Mouse (Mus musculus) brain, embryonic 14.5 days (tissue): Measurements from ENCODE around the gene Xpo4. TPM values are rescaled to one million over a fixed set of nuclear protein-coding genes. Genes with fewer than 3 reads are reported as not detected.

ENCODE experiments used
- DNase-seq: peaks from one replicate; pipeline ENCODE4 v3.0.0-alpha.2; 2011; ENCODE audit warnings: low read depth
- CTCF ChIP-seq: fragments of 200-500 bp; IDR thresholded peaks from 2 replicates; pipeline ENCODE4 v1.5.1; 2012; ENCODE audit warnings: inconsistent platforms, mild to moderate bottlenecking, moderate library complexity, borderline replicate concordance; ENCODE audit not compliant: insufficient read depth, insufficient read length; ENCODE audit errors: extremely low read depth
- POLR2A ChIP-seq: fragments of 200-500 bp; IDR thresholded peaks from 2 replicates; pipeline ENCODE4 v1.6.1; 2012; ENCODE audit warnings: mild to moderate bottlenecking, inconsistent platforms, borderline replicate concordance; ENCODE audit not compliant: poor library complexity, insufficient read depth, insufficient read length, severe bottlenecking; ENCODE audit errors: extremely low read depth
- polyA plus RNA-seq: library from polyadenylated mRNA; depleted of rRNA; stranded (reverse); fragments of >200 nt; gene quantifications from 2 replicates; pipeline ENCODE4 v1.2.3, GENCODE M21; 2012

Xpo4 gene
- polyA plus RNA-seq, 1 experiment = 10.2 TPM

DNA sequence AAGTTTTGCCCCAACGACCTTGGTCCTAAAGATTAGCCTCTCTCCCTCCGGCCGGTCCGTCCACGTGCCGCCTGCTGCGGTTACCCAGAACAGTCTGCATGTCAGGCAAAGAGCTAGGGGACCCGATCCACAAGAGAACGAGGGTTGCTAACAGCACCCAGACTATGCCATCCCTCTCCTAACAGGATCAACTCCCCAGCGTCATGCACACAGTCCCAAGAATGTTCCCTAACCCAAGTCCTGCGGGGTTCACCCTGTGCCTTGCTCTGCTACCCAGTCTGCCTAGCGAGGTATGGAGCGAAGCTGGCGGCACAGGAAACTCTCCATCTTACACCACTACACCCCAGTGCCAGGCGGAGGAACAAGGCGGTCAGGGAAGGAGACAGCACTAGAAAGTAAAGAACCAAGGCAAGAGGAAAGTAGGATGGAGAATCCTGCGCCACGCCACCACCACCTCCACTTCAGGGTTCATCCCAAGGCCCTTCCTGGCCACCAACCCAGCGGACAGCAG is 864 bp downstream of the Xpo4 start:
- no peak for TF ChIP-seq CTCF
- no peak for TF ChIP-seq POLR2A
- DNase-seq = no peak

DNA sequence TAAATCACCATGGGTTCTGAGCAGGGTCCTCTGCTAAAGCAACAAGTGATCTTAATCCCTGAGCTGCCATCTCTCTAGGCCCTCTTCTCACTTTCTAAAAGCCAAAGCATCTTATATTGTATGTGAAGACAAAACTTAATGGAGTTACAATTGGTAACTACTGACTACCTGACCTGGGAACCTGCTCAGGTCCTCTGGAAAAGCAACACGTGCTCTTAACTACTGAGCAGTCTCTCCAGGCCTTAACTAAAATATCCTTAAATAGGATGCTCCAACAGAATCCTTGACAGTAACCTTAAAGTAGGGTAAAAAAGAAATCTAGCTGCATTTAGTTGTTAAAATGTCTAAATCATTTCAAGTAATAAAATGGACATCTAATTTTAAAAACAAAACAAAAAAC is 1.6 kb downstream of the Xpo4 start:
- no peak for DNase-seq
- TF ChIP-seq CTCF (no peak), POLR2A (no peak)

DNA sequence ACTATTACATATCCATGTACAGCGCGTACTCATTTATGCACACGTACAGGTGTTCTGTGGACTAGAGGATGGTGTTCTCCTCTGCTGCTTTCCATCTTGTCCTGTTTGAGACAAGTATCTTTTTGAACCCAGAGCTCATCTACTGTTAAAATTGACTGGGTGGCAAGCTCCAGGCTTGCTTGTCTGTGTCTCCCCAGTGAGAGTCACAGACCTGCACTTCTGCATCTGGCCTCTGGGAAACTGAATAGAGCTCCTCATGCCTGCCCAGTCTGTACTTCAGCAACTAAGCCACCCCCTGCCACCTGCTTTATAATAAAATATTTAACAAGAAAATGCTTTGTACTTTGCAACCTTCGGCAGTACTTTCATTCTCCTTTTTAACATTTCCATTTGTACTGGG is 6.9 kb downstream of the Xpo4 start:
- 0 out of 2 replicates have a peak, but pooled peaks have one; percentile 3 for TF ChIP-seq CTCF
- TF ChIP-seq POLR2A = no peak
- no peak for DNase-seq

DNA sequence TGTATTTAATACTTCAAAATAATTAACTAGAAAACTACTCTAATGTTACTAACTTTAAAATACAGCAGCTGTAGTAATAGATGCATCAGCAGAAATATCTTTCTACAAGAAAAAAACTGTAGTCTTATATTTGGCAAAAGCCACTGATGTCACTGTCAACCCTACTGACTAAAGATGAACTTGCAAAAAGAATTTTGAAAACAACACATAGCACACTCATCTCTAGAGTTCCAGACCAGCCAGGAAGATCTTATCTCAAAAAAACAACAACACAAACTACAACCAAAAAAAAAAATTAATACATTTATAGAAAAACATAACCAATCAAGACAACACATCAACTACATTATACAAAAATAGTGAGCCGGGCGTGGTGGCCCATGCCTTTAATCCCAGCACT is 7.7 kb downstream of the Xpo4 start:
- DNase-seq = no peak
- no peak for TF ChIP-seq POLR2A
- no peak for TF ChIP-seq CTCF

DNA sequence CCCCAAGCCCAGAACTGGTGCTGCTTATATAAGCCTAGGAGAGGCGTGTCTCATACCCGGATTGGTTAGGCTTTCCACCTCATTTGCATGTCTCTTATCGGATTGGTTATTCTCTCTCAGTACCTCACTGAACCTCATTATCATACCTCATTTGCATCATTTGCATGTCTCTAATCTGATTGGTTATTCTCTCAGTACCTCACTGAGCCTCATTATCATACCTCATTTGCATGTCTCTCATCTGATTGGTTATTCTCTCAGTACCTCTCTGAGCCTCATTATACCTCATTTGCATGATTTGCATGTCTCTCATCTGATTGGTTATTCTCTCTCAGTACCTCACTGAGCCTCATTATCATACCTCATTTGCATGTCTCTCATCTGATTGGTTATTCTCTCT is 8.7 kb downstream of the Xpo4 start:
- peak; percentile 26 for DNase-seq

DNA sequence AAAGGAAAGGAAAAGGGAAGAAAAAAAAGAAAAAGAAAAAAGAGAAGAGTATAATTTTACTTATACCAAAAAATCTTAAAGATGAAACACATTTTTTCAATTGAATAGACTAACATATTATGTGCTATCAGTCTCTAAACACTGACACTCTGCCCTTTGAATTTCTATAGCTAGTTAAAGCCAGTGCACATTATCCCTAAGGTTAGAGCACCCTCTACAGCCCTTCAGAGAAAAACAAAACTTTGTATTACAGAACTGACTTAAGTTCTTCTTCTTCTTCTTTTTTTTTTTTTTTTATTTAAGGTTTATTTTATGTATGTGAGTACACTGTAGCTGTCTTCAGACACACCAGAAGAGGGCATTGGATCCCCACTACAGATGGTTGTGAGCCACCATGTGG is 15.7 kb downstream of the Xpo4 start:
- TF ChIP-seq POLR2A = no peak
- no peak for TF ChIP-seq CTCF
- peak; percentile 42 for DNase-seq

DNA sequence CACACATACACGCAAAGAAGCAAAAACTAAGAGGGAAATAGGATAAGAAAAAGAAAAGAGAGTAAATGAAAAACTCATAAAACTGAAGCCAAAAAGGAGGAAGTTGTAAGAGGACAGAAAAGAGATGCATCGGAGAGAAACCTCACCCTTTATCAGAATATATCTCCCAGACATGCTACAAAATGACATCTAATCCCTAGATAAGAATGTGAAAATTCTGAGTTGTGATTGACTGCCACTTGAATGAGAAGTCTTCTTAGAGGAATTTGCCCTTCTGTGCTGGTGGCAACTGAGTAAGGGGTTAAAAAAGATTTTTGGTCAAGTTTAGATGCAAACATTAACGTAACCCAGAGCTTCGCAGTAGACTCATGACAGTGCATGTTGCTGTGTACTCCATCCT is 19.1 kb downstream of the Xpo4 start:
- no peak for TF ChIP-seq POLR2A
- no peak for TF ChIP-seq CTCF
- no peak for DNase-seq

DNA sequence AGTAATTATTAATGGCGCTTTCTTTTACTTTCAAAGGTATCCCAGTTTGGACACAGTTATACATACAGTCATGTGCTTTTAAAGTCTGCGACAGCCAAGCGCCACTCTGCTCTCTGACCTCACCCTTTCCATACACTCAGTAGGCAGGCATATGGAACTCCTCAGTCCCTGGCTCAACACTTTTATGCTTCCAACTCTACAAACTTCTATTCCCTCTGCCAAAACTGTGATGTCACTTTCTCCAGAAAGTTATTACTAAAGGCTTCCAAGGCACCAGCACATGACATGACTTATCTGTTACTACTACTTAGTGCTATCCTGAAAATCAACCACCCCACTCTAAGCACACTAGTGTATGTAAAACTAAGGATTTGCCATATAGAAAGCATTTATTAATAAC is 26.1 kb downstream of the Xpo4 start:
- TF ChIP-seq CTCF (no peak), POLR2A (no peak)

DNA sequence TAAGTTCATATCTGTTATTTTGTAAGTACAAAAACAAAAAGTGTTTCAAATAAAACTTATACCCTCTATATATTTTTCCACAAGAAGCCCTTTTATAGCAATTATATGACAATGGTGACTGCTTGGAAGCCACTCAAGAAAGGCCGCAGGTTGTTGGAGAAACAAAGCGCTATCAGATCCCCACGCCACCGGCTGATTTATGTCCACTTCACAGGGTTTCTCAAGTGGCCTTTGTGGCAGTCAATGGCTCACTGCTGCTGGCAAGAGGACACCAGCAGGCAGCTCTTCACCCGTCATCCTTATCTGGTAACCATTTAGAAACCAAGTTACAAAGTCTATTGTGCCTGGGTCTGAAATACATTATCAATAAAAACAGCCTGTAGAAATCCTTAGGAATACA is 31.1 kb downstream of the Xpo4 start:
- TF ChIP-seq POLR2A = no peak
- TF ChIP-seq CTCF = no peak
- DNase-seq = no peak

More for the DNA sequence above, 26.1 kb downstream of the Xpo4 start:
- no peak for DNase-seq

DNA sequence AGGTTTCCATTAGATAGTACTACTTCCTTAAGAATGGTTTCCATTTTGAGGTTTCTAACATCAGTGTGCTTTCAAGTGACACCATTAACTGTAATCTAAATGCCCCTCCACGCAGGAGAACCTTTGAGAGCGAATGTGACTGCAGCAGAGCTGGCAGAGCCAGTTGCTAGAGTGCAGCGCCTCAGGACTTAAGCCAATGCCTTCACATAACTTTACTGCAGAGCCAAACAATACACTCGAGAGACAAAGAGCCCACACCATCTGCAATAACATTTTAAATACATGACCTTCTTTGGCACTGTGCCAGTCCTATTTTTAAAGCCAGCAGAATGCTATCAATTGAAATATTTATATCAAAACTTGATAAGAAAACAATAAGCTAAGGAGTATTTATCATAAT is 35.6 kb downstream of the Xpo4 start:
- TF ChIP-seq POLR2A = no peak
- no peak for TF ChIP-seq CTCF
- no peak for DNase-seq

DNA sequence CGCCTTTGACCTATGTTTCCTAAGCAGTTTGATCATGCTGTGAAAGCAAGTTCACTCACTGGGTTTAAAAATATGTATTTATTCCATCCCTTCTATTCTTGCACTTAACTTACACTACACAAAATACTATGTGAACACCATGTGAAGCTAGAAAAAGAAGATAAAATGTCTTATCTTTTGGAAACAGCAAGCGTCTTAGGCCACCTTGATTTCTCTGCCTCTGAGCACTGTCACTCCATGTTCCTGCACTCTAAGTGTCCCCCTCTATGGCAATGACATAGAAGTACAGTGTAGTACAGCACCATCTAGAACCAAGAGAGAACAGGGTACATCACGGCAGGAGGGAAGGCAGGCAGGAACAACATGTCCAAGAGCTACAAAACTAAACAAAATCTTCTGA is 42.3 kb downstream of the Xpo4 start:
- TF ChIP-seq CTCF = no peak
- TF ChIP-seq POLR2A = no peak
- no peak for DNase-seq

DNA sequence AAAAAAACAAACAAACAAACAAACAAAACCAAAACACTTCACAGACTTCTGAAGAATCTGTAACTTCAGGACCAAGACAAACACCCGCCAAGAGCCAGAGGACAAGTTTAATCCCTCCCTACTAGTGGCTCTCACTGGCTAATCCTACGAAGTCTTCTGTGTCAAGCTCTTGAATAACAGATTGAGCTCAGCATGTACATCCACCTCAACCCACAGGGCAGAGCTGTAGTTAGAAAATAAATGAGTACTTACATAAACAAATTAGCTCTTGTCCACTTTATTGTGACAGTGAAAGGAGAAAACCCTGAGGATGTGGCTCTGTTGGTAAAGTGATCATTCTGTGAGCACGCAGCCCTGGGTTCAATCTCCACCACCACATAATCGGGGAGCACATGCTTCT is 43.5 kb downstream of the Xpo4 start:
- DNase-seq = no peak
- TF ChIP-seq CTCF = no peak
- no peak for TF ChIP-seq POLR2A

DNA sequence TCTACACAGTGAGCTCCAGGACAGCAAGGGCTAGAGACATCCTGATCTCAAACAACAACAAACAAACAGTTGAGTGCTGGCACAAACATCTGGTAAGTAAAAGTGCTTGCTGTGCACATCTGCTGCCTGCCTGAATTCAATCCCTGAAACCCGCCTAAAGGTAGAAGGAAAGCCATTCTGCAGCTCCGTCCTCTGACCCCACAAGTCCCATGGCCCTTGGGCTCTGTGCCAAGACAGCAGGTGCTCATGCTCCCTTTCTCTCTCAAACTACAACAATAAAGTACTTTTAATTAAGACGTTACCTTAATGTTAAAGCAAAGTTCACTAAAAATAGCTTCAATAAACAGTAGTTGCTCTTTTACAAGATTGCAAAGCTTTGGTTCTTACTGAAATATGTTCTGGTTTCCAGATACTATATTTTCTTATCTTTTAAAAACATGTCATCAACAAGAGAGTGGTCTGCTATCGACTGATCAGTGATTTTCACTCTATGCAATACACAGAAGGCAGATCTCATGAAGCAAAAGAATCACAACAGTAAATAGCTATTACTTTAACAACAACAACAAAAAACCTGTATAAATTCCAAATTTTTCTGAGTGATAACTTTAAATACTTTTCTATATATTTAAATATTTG is 44.5 kb downstream of the Xpo4 start:
- peak; percentile 39 for DNase-seq
- TF ChIP-seq CTCF = no peak
- TF ChIP-seq POLR2A = no peak

DNA sequence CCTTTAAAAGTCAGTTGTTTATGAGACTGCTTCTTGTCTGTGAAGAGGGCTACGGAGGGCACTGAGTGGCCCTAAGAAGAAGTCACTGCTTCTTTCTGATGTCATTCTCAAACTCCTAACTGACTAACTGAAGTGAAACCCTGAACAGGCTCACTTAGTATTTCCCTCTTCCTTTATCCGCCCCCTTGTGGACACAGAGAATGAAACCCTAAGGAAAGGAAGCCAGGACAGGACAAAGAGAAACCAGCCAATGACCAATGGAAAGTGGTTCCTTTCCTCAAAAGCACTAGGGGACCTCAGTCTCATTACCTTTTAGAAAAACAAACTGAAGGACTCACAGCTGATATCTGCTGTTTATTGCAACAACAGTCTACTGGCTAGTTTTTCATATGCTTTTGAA is 45.7 kb downstream of the Xpo4 start:
- peak; percentile 72 for DNase-seq
- no peak for TF ChIP-seq POLR2A
- TF ChIP-seq CTCF = peak; percentile 59; the same call in 1 of the 2 replicates
